Mouse (Mus musculus) E14TG2a.4 (cell line): ENCODE measurements at regions not wholly inside any gene's neighbourhood (a gene's known extent, or its start where the extent isn't known, plus 50 kb on each side); places are given as distances from the start of the nearest gene placed in this dataset.

Experiments used
- H3K27me3 ChIP-seq: 2 replicates; pipeline ENCODE4 v1.6.1; 2014; ENCODE audit warnings: low read length, control low read depth; ENCODE audit not compliant: insufficient read depth
- H3K36me3 ChIP-seq: 2 replicates; pipeline ENCODE4 v1.6.1; 2014; ENCODE audit warnings: low read length, control low read depth; ENCODE audit not compliant: insufficient read depth
- H3K4me1 ChIP-seq: replicated peaks from 2 replicates; pipeline ENCODE4 v1.6.1; 2014; ENCODE audit warnings: low read depth, low read length, control low read depth
- H3K4me3 ChIP-seq: replicated peaks from 2 replicates; pipeline ENCODE4 v1.5.1; 2014; ENCODE audit warnings: mild to moderate bottlenecking, low read length
- H3K9me3 ChIP-seq: 2 replicates; pipeline ENCODE4 v1.6.1; 2014; ENCODE audit warnings: low read length, control low read depth
- CTCF ChIP-seq: conservative IDR thresholded peaks from 2 replicates; pipeline ENCODE4 v1.5.1; 2014; ENCODE audit warnings: low read length
- NANOG ChIP-seq: IDR thresholded peaks from 2 replicates; pipeline ENCODE4 v1.6.1; 2014; ENCODE audit warnings: borderline replicate concordance, low read length, mixed read lengths
- POU5F1 ChIP-seq: IDR thresholded peaks from 2 replicates; pipeline ENCODE4 v1.6.1; 2014; ENCODE audit warnings: low read length, borderline replicate concordance

- Histone ChIP-seq H3K9me3 (no peaks in the 10 kb centered on the region), H3K4me1 (no peaks in the 10 kb centered on the region), H3K27me3 (no peaks in the 10 kb centered on the region), H3K4me3 (no peak overlapping the region), H3K36me3 (no peaks in the 10 kb centered on the region)
- TF ChIP-seq CTCF, result no peak
- TF ChIP-seq POU5F1, result no peak
- no peak for TF ChIP-seq NANOG
Measured at GRCm38 (mm10) chr5:45256256-45256999, 193.6 kb downstream of the Qdpr start.

- H3K9me3 ChIP-seq, result peaks cover 3% of the 10 kb centered on the region; the same call in 1 of the 2 replicates
- H3K36me3 ChIP-seq, result no peaks in the 10 kb centered on the region
- no peak overlapping the region for H3K4me3 ChIP-seq
- no peak for TF ChIP-seq CTCF
- TF ChIP-seq NANOG, result no peak
- no peak for TF ChIP-seq POU5F1
- no peaks in the 10 kb centered on the region for H3K4me1 ChIP-seq
- H3K27me3 ChIP-seq, result no peaks in the 10 kb centered on the region
Measured at GRCm38 (mm10) chr5:45231856-45232255, 218.2 kb downstream of the Qdpr start.

GRCm38 (mm10) chr5:45230097-45230496, 219.9 kb downstream of the Qdpr start:
- no peaks in the 10 kb centered on the region for H3K4me1 ChIP-seq
- TF ChIP-seq POU5F1 (no peak), CTCF (no peak), NANOG (no peak)
- H3K9me3 ChIP-seq, result peaks cover 3% of the 10 kb centered on the region; the same call in 1 of the 2 replicates
- H3K4me3 ChIP-seq, result no peak overlapping the region
- no peaks in the 10 kb centered on the region for H3K36me3 ChIP-seq
- H3K27me3 ChIP-seq, result no peaks in the 10 kb centered on the region

- Histone ChIP-seq H3K9me3 (peaks cover 3% of the 10 kb centered on the region; the same call in 1 of the 2 replicates), H3K27me3 (no peaks in the 10 kb centered on the region), H3K4me3 (no peak overlapping the region), H3K4me1 (no peaks in the 10 kb centered on the region), H3K36me3 (no peaks in the 10 kb centered on the region)
- no peak for TF ChIP-seq POU5F1
- TF ChIP-seq CTCF, result no peak
- no peak for TF ChIP-seq NANOG
Measured at GRCm38 (mm10) chr5:45229477-45229876, 220.6 kb downstream of the Qdpr start.

GRCm38 (mm10) chr5:45228226-45228927, 221.7 kb downstream of the Qdpr start:
- Histone ChIP-seq H3K9me3 (no peaks in the 10 kb centered on the region), H3K4me3 (no peak overlapping the region), H3K4me1 (no peaks in the 10 kb centered on the region), H3K27me3 (no peaks in the 10 kb centered on the region), H3K36me3 (no peaks in the 10 kb centered on the region)
- TF ChIP-seq NANOG (no peak), CTCF (no peak), POU5F1 (no peak)

- H3K36me3 ChIP-seq, result no peaks in the 10 kb centered on the region
- H3K4me3 ChIP-seq, result no peak overlapping the region
- peaks cover 7% of the 10 kb centered on the region for H3K9me3 ChIP-seq
- H3K4me1 ChIP-seq, result no peaks in the 10 kb centered on the region
- no peak for TF ChIP-seq CTCF
- no peaks in the 10 kb centered on the region for H3K27me3 ChIP-seq
Measured at GRCm38 (mm10) chr5:45220272-45220916, 229.6 kb downstream of the Qdpr start.

GRCm38 (mm10) chr5:45219558-45219957, 230.5 kb downstream of the Qdpr start:
- peaks cover 7% of the 10 kb centered on the region for H3K9me3 ChIP-seq
- H3K27me3 ChIP-seq, result no peaks in the 10 kb centered on the region
- TF ChIP-seq CTCF, result no peak
- H3K4me3 ChIP-seq, result no peak overlapping the region
- no peaks in the 10 kb centered on the region for H3K36me3 ChIP-seq
- no peaks in the 10 kb centered on the region for H3K4me1 ChIP-seq

- no peaks in the 10 kb centered on the region for H3K27me3 ChIP-seq
- no peaks in the 10 kb centered on the region for H3K4me1 ChIP-seq
- H3K4me3 ChIP-seq, result no peak overlapping the region
- peaks cover 7% of the 10 kb centered on the region for H3K9me3 ChIP-seq
- TF ChIP-seq NANOG (no peak), CTCF (no peak), POU5F1 (no peak)
- no peaks in the 10 kb centered on the region for H3K36me3 ChIP-seq
Measured at GRCm38 (mm10) chr5:45219101-45219500, 230.9 kb downstream of the Qdpr start.

GRCm38 (mm10) chr5:45214475-45214874, 235.6 kb downstream of the Qdpr start:
- Histone ChIP-seq H3K4me3 (no peak overlapping the region), H3K27me3 (no peaks in the 10 kb centered on the region), H3K4me1 (no peaks in the 10 kb centered on the region), H3K36me3 (no peaks in the 10 kb centered on the region), H3K9me3 (no peaks in the 10 kb centered on the region)
- TF ChIP-seq CTCF (no peak), POU5F1 (no peak), NANOG (no peak)
